Mouse (Mus musculus): ENCODE results near the gene Amacr. TPM values are rescaled to one million over a fixed set of nuclear protein-coding genes. Genes with fewer than 3 reads are reported as not detected.

The Amacr gene
- 20.5 and 22.8 TPM in 2 replicates for polyA plus RNA-seq (2015; fragmentation: Nextera tagmentation; extraction: Ambion mirVana)

DNA sequence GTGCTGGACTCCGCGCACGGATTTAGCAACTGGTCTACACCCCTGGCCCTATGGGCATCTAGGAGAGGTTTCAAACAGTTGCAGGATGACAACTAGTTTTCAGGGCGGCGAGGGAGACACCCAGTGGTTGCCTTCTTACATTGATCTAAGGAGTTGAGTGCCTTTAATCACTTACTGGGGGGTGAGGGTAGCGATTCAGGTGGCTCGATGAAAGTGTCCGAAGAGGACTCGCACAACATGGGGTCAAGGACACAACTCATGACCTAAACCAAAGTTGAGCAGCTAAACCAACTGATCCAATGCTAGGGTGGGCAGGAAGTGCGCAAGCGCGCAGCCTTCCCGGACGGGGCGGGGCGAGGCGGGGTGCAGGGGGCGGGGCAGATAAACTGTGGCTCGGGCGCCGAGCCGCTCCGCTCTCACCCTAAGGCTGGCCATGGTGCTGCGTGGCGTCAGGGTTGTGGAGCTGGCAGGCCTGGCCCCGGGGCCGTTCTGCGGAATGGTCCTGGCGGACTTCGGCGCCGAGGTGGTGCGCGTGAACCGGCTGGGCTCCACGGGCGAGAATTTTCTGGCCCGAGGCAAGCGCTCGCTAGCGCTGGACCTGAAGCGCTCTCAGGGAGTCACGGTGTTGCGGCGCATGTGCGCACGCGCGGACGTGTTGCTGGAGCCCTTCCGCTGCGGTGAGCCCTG is at the start of gene Amacr:
Gene Amacr (plus strand): TSS at position 380 of the 687 bp plus-strand sequence.

DNA sequence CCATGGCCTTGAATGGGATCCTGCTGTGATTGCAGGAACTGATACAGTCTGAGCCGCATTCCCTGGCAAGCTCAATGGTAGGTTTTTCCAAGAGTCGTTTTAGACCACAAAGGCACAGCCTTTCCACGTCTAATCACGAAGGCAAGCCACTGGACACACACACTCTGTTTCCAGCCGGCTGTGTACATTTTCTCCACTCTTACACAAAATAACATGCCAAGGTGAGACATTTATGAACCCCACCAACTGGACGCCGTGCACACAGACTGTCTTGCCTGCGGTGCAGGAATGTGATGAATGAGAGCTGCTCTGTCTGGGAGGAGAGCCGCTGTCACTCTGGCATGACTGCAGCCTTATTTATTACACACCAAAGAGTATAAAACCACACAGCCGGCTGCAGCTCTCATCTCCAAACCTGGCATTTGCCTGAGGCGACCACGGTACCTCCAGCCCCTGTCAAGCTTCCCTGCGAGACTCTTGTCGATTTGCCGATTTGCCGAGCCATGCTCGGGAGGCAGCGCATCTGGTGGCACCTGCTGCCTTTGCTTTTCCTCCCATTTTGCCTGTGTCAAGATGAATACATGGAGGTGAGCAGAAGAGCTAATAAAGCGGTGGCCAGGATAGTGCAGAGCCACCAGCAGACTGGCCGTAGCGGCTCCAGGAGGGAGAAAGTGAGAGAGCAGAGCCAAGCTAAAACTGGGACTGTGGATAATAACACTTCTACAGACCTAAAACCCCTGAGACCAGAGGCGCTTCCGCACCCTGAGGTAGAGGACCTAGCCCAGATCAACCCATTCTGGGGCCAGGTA is 29.4 kb upstream of the Amacr start, which contains the start of gene C1qtnf3:
Gene C1qtnf3 (plus strand): TSS at position 382 of the 809 bp plus-strand sequence.

DNA sequence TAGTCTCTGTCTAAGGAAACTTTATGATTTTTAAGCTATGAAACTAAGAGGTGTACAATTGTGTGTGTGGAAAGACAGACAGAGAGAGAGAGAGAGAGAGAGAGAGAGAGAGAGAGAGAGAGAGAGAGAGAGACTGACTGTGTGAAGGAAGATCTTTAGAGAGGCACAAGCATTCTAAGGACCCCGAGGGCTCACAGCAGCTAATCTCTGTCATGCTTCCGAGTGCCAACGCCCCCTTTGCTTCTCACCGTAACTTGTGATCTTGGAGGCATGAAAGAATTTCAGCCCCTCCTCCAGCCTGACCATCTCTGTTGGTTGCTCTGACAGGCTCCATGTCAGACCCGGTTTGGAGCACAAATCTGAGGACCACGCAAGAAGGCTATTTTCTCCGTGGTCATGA is 18.9 kb downstream of the Amacr start, which contains the start of gene Slc45a2:
Gene Slc45a2 (plus strand): TSS at position 301 of the 400 bp plus-strand sequence.

DNA sequence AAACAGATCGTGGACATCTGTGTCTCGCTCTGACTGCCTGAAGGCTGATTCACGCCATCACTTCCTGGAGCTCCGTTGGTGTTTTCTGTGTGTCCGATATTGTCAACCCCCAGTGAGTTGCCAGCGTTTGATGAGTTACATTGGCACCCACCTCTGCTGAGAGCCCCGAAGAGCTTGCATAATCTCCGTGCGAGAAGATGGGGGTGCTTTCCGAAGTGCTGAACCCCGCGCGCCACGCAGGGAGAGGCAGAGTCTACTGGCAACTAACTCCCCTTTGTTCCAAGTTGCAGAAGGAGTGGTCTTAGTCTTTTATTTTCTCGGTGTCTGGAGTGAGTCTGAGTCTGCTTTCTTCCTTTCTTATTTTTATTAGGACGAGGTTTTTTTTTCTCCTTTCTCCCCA is 56.2 kb downstream of the Amacr start, which contains the start of gene Rxfp3:
Gene Rxfp3 (minus strand): TSS at position 281 of the 400 bp plus-strand sequence.

Other genes with a start within 250 kb of the Amacr start
- 31.2 and 69.0 TPM in 2 replicates for gene C1qtnf3, start 29.4 kb upstream of the Amacr start, polyA plus RNA-seq (2015; fragmentation: Nextera tagmentation; extraction: Ambion mirVana)
- 0.09 TPM in 1 of 2 replicates, not detected in the other for gene Slc45a2, start 19.0 kb downstream of the Amacr start, polyA plus RNA-seq (2015; fragmentation: Nextera tagmentation; extraction: Ambion mirVana)
- gene Rxfp3, start 56.2 kb downstream of the Amacr start, polyA plus RNA-seq (2015; fragmentation: Nextera tagmentation; extraction: Ambion mirVana) = 0.14 and 0.22 TPM in 2 replicates
- 3.7 and 3.8 TPM in 2 replicates for gene Adamts12, start 83.0 kb downstream of the Amacr start, polyA plus RNA-seq (2015; fragmentation: Nextera tagmentation; extraction: Ambion mirVana)

Data from skeletal muscle tissue, postnatal 0 days (tissue).